In the genomic region with DNA sequence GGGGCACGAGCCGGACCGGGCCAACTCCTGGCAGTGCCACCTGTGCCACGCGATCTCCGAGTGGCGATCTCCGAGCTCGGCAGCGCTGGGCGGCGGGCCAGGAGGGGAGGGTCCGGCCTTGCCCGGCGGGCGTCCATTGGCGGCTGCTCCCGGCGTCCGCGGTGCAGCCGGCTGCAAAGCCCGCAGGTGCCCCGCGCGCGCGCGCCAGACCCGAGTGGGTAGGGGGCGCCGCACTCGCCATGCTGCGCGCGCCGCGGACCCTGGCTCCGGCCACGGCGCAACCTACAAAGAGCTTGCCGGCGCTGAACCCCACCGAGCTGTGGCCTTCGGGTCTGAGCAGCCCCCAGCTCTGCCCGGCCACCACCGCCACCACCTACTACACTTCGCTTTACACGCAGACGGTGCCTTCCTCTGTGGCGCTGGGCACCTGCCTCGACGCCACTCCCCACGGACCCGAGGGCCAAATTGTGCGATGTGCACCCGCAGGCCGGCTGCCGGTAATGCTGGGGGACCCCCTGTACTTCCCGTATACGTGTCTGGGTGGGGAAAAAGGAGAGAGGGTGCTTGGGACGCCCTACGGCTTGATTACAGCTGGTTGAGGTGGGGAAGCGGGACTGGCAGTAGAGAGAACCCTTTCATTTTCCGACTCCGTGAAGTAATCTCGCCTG, we compare ENCODE assay signal across 8 mouse cellular contexts. TPM values are rescaled to one million over a fixed set of nuclear protein-coding genes. Genes with fewer than 3 reads are reported as not detected.
DNase-seq lines count a peak whose midpoint lies in the region; ATAC-seq lines count a peak whose summit lies in the region.

No protein-coding gene starts in this region.

- H3K9me3 ChIP-seq in embryonic facial prominence, embryonic 11.5 days (replicated peaks; ENCODE audit: control insufficient read depth, low read length), result no peaks in the 10 kb centered on the region
- H3K9me3 ChIP-seq in stomach, embryonic 15.5 days, result no peaks in the 10 kb centered on the region

- DNase-seq in right cerebral cortex, postnatal 14 days, result peak; percentile 40
- DNase-seq in right cerebral cortex, adult 18-20 months, result no peak
- DNase-seq in embryonic facial prominence, embryonic 11.5 days (ENCODE audit: low spot score), result peak; percentile 53
- DNase-seq in heart, postnatal 10 days, result peak; percentile 70 to 74
- peak; percentile 81 to 87 for DNase-seq in kidney, postnatal 4 days
- no peak for DNase-seq in left cerebral cortex, postnatal 36 days (ENCODE audit: low spot score in 2 of 2)

- no peaks in the 10 kb centered on the region for H3K27me3 ChIP-seq in embryonic facial prominence, embryonic 11.5 days (ENCODE audit: control insufficient read depth, insufficient read depth, low read length)
- no peaks in the 10 kb centered on the region for H3K27me3 ChIP-seq in stomach, embryonic 15.5 days (replicated peaks)

- H3K4me2 ChIP-seq in embryonic facial prominence, embryonic 11.5 days (ENCODE audit: low read depth, low read length), result peak overlapping the region; percentile 98
- H3K4me2 ChIP-seq in stomach, embryonic 15.5 days, result peak overlapping the region; percentile 99

- intact Hi-C loops in heart, postnatal 10 days (cut with DNase I), result no loop called here
- intact Hi-C loops in left cerebral cortex, postnatal 36 days (cut with DNase I), result no loop called here

- 0 out of 2 replicates have a peak overlapping the region, but pooled peaks have one; percentile 47 for H3K27ac ChIP-seq in embryonic facial prominence, embryonic 11.5 days (replicated peaks; ENCODE audit: low read depth, low read length)
- peak overlapping the region; percentile 71 for H3K27ac ChIP-seq in stomach, embryonic 15.5 days

- peak overlapping the region; percentile 77 for H3K4me3 ChIP-seq in embryonic facial prominence, embryonic 11.5 days (ENCODE audit: low read depth, low read length)
- peak overlapping the region; percentile 78 for H3K4me3 ChIP-seq in stomach, embryonic 15.5 days (replicated peaks)

- no peak for ATAC-seq in embryonic facial prominence, embryonic 11.5 days (replicated peaks; ENCODE audit: insufficient number of reproducible peaks, low FRiP score, low TSS enrichment, low read depth)
- peak; percentile 25 for ATAC-seq in megakaryocyte progenitor cell, adult 5-6 weeks (replicated peaks; ENCODE audit: poor library complexity)
- peak; percentile 15; the same call in 1 of the 2 replicates for ATAC-seq in stomach, embryonic 15.5 days (ENCODE audit: insufficient read depth, low FRiP score, low read depth)

- H3K36me3 ChIP-seq in embryonic facial prominence, embryonic 11.5 days (replicated peaks; ENCODE audit: control insufficient read depth, insufficient read depth, low read depth, low read length), result no peaks in the 10 kb centered on the region
- H3K36me3 ChIP-seq in stomach, embryonic 15.5 days, result no peaks in the 10 kb centered on the region

- H3K9ac ChIP-seq in embryonic facial prominence, embryonic 11.5 days (replicated peaks; ENCODE audit: low read length), result peak overlapping the region; percentile 80
- peak overlapping the region; percentile 35 for H3K9ac ChIP-seq in stomach, embryonic 15.5 days

- peaks cover 3% of the 10 kb centered on the region for H3K4me1 ChIP-seq in embryonic facial prominence, embryonic 11.5 days (ENCODE audit: control insufficient read depth, insufficient read depth, low read length)
- H3K4me1 ChIP-seq in stomach, embryonic 15.5 days, result peaks cover 48% of the 10 kb centered on the region

- WGBS in embryonic facial prominence, embryonic 11.5 days, result under 1% methylated on average over 48 of the region's 67 CpGs
- under 1% methylated on average over 64 of the region's 67 CpGs for WGBS in stomach, embryonic 15.5 days

RNA-seq across cellular contexts. Expression of a gene that starts 0.5 kb away (rescaled TPM):
- 5.0 and 6.1 TPM in 2 replicates for polyA plus RNA-seq in embryonic facial prominence, embryonic 11.5 days (2014; fragmentation: Nextera tagmentation; extraction: Ambion mirVana)
- 1 to 10 TPM; 4.3 to 6.8 TPM for total RNA-seq in heart, postnatal 10 days (2021)
- total RNA-seq in megakaryocyte progenitor cell, adult 5-6 weeks (2015), result 5.6 and 7.5 TPM in 2 replicates
- total RNA-seq in megakaryocyte progenitor cell, adult 5-6 weeks (2017), result 5.9 and 6.1 TPM in 2 replicates
- polyA plus RNA-seq in stomach, embryonic 15.5 days (2015; fragmentation: Nextera tagmentation; extraction: Ambion mirVana), result 8.6 and 11.4 TPM in 2 replicates
- total RNA-seq in left cerebral cortex, postnatal 36 days (2021), result under 1 TPM; 0.61 to 0.72 TPM

RNA-seq across cellular contexts. Expression of a gene that starts 29.4 kb away (rescaled TPM):
- 608 and 653 TPM in 2 replicates for polyA plus RNA-seq in embryonic facial prominence, embryonic 11.5 days (2014; fragmentation: Nextera tagmentation; extraction: Ambion mirVana)
- 100 to 1,000 TPM; 104 TPM for total RNA-seq in heart, postnatal 10 days (2021)
- 0.44 and 1.4 TPM in 2 replicates for total RNA-seq in megakaryocyte progenitor cell, adult 5-6 weeks (2015)
- total RNA-seq in megakaryocyte progenitor cell, adult 5-6 weeks (2017), result 1.0 and 2.4 TPM in 2 replicates
- 274 and 292 TPM in 2 replicates for polyA plus RNA-seq in stomach, embryonic 15.5 days (2015; fragmentation: Nextera tagmentation; extraction: Ambion mirVana)
- total RNA-seq in left cerebral cortex, postnatal 36 days (2021), result 10 to 100 TPM; 35.3 to 40.7 TPM

RNA-seq across cellular contexts. Expression of a gene that starts 33.5 kb away (rescaled TPM):
- polyA plus RNA-seq in embryonic facial prominence, embryonic 11.5 days (2014; fragmentation: Nextera tagmentation; extraction: Ambion mirVana), result 2.8 and 2.9 TPM in 2 replicates
- 10 to 100 TPM in 1 of 2 experiments, 1 to 10 TPM in 1; 5.7 to 10.8 TPM for total RNA-seq in heart, postnatal 10 days (2021)
- not detected in 2 replicates for total RNA-seq in megakaryocyte progenitor cell, adult 5-6 weeks (2015)
- not detected in 2 replicates for total RNA-seq in megakaryocyte progenitor cell, adult 5-6 weeks (2017)
- polyA plus RNA-seq in stomach, embryonic 15.5 days (2015; fragmentation: Nextera tagmentation; extraction: Ambion mirVana), result 6.4 and 7.8 TPM in 2 replicates
- 1 to 10 TPM; 2.2 to 2.5 TPM for total RNA-seq in left cerebral cortex, postnatal 36 days (2021)

Comparison
In these comparisons a context has a peak if more than half of its experiments do, and no peak if none do; other contexts are left out.
1. DNase-seq: peak in right cerebral cortex, postnatal 14 days (single experiment), embryonic facial prominence, embryonic 11.5 days (single experiment), heart, postnatal 10 days (2 of 2) and kidney, postnatal 4 days (2 of 2); none in right cerebral cortex, adult 18-20 months (single experiment) and left cerebral cortex, postnatal 36 days (0 of 2).
2. RNA of a gene that starts 29.4 kb away (total RNA-seq): 104 TPM in heart, postnatal 10 days and 35.3 to 40.7 TPM in left cerebral cortex, postnatal 36 days; 0.44 to 2.4 TPM in megakaryocyte progenitor cell, adult 5-6 weeks; every median in the first group is over 10 times any median in the second.